Mouse (Mus musculus): ENCODE results near the gene Thrap3. TPM values are rescaled to one million over a fixed set of nuclear protein-coding genes. Genes with fewer than 3 reads are reported as not detected.

The Thrap3 gene
- polyA plus RNA-seq (2015; fragmentation: Nextera tagmentation; extraction: Ambion mirVana) = 163 and 166 TPM in 2 replicates

DNA sequence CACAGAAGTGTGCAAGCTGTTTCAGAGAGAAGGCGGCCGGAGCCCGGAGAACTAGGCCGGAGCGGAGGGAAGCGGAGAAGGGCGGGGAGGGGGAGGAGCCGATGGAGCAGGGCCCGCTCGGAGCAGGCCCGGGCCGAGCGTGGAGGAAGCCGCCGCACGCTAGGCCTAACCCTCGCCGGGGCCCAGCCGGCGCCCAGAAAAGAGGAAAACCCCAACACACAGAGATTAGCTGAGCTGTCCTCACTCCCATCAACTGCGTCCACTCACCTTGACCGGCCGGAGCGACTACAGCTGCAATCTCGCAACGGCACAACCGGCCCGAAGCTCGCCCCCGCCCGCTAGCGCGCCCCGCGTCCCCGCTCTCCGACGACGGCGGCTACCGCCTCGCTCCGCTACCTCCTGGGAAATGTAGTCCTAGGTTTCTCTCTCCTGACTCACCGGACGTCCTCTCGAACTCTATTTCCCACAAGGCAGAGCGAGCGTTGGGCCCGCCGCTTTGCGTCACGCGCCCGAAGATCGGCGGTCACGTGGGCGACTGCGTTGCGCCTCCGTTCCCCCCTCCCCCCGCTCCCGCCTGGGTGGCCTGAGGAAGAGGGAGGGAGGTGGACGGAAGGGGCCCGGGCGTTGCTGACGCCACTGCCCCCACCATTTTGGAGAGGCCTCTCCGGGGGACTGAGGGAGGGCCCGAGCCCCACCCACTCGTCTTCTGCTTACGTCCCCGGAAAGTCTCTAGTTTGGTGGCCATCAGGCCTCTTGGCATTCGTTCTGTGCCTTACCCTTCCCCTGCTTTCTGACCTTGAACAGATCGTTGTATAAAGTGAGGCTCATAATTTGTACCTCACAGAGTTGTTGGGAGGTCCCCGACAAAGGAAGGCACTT lies at the start of gene Thrap3:
TSS of gene Thrap3 (minus strand) at position 458 of the 879 bp plus-strand sequence.
- Histone ChIP-seq H3K36me3 (no peaks in the 10 kb centered on the region), H3K27ac (peak within 1 kb of the TSS; percentile 95), H3K4me2 (peak within 1 kb of the TSS; percentile 66), H3K4me1 (replicated peaks) (peaks cover 43% of the 10 kb centered on the region), H3K4me3 (peak within 1 kb of the TSS; percentile 65), H3K27me3 (no peaks in the 10 kb centered on the region), H3K9me3 (no peaks in the 10 kb centered on the region), H3K9ac (peak within 1 kb of the TSS; percentile 81)
- peak; percentile 99 for ATAC-seq (ENCODE audit: low FRiP score)
- WGBS = under 1% methylated on average over 63 of the region's 75 CpGs

DNA sequence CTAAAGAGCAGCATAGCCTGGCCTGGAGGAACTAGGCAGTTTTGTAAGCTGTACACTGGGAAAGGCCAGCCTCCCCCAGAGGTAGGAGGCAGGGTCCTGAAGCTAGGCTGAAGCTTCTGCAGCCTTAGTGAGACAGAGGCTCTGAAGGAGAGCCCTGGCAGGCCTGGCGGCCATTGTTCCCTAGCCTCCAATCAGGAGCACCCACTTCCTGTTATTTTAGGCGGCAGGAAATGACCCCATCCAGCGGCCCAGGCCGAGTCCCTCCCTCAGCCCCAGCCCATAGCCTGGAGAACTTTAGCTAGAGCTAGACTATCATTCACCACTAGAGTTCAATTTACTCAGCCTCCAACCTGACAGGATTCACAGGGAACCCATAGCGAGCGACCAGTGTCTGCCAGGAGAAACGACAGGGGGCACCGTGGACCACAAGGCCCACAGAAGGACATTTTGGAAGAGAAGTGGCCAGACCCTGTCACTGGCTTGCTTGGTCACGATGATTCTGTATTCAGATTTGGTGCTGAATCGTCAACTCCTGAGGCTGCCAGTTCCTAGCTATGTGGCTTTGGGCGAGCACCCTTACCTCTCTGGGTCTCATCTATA lies 49.2 kb upstream of the Thrap3 start:
- ATAC-seq (ENCODE audit: low FRiP score) = no peak
- peak overlapping the region; percentile 32 for H3K4me2 ChIP-seq
- peaks cover 80% of the 10 kb centered on the region for H3K4me1 ChIP-seq (replicated peaks)
- peaks cover 5% of the 10 kb centered on the region for H3K36me3 ChIP-seq
- no peak overlapping the region for H3K4me3 ChIP-seq
- H3K9ac ChIP-seq = peak overlapping the region; percentile 61
- WGBS = 65% methylated on average over 11 of the region's 11 CpGs
- no peaks in the 10 kb centered on the region for H3K27me3 ChIP-seq
- no peaks in the 10 kb centered on the region for H3K9me3 ChIP-seq
- peak overlapping the region; percentile 44 for H3K27ac ChIP-seq

DNA sequence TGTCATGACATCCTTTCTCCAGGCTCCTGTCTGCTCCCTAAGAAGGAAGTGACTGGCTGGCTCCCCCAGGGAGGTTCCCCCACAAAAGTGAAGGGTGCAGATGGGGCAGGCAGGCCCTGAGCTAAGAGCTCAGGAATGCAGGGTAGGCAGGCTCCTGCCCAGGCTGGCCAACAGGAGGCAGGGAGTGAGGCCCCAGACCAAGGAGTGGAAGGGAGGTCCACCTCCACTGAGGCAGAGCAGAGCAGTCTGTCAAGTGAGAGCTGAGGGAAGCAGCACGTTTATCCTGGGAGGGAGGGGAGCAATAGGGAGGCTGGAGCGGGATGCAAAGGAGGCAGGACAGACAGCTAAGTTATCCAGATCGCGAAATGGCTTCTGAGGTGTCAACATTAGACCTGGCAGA lies 48.1 kb upstream of the Thrap3 start:
- ATAC-seq (ENCODE audit: low FRiP score) = no peak
- peaks cover 13% of the 10 kb centered on the region for H3K36me3 ChIP-seq
- H3K9ac ChIP-seq = peak overlapping the region; percentile 35; the same call in 1 of the 2 replicates
- no peaks in the 10 kb centered on the region for H3K9me3 ChIP-seq
- no peak overlapping the region for H3K4me3 ChIP-seq
- no peak overlapping the region for H3K27ac ChIP-seq
- H3K27me3 ChIP-seq = no peaks in the 10 kb centered on the region
- 63% methylated on average over 4 of the region's 4 CpGs for WGBS
- peaks cover 88% of the 10 kb centered on the region for H3K4me1 ChIP-seq (replicated peaks)
- H3K4me2 ChIP-seq = no peak overlapping the region

DNA sequence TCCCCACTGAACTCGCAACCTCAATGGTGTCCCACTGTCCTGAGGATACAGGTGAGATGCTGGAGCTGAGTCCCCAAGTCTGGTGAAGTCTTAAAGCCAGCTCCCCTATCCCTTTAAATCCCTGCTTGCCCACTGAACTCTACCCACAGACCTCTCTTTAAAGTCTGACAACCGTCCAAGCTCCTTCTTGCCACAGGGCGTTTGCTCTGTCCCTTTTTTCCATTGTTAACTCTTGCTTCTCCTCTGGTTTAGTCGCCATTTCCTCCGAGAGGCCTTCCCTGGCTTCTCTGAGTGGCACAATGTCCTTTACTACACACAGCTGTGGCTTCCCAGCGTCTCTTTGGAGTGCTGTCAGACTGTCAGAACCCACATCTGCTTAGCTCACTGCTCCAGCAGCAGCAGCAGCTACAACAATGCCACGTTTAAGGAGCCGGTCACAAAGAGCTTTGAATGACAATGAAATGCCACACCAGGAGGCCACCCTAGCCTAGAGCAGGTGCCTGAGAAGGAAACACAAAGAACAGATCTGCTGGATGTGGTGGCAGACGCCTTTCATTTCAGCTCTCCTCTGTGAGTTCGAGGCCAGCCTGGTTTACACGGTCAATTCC lies 45.8 kb upstream of the Thrap3 start:
- peaks cover 72% of the 10 kb centered on the region for H3K4me1 ChIP-seq (replicated peaks)
- peak overlapping the region; percentile 72 for H3K27ac ChIP-seq
- H3K4me3 ChIP-seq = 0 out of 2 replicates have a peak overlapping the region, but pooled peaks have one; percentile 4
- WGBS = 13% methylated on average over 11 of the region's 11 CpGs
- peaks cover 18% of the 10 kb centered on the region for H3K36me3 ChIP-seq
- H3K4me2 ChIP-seq = peak overlapping the region; percentile 22; the same call in 1 of the 2 replicates
- H3K9ac ChIP-seq = peak overlapping the region; percentile 60
- no peaks in the 10 kb centered on the region for H3K27me3 ChIP-seq
- H3K9me3 ChIP-seq = no peaks in the 10 kb centered on the region
- no peak for ATAC-seq (ENCODE audit: low FRiP score)

DNA sequence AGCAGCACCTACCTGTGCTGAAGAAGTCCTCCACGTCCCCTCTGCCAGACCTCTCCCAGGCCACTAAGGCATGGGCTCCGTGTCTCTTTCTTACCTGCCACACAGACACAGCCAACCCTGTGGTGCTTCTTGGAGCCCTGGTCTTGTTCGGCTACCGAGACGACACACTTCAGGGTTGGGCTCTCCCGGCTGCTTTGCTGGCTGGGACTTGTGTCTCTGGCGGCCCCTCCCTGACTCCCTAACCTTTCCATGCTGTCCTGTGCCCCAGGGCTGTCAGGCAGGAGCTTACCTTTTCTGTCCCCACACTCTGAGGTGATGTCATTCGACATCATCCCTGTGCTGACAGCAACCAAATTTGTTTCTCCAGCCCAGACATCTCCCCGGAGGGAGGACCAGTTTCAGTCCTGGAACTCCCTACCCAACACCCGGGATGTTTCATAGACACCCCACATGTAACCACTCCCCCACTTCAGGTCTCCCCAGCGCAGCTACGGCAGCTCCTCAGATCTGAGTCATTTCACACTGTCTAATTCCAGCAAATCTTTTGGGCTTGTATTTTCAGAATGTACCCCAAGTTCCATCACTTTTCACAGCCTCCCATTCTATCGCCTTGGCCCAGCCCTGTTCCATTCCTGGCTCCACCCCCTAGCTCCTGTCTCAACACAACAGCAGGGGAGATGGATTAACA lies 43.8 kb upstream of the Thrap3 start:
- Histone ChIP-seq H3K4me2 (no peak overlapping the region), H3K9ac (0 out of 2 replicates have a peak overlapping the region, but pooled peaks have one; percentile 2), H3K27me3 (no peaks in the 10 kb centered on the region), H3K36me3 (peaks cover 34% of the 10 kb centered on the region), H3K27ac (no peak overlapping the region), H3K4me1 (replicated peaks) (peaks cover 62% of the 10 kb centered on the region), H3K4me3 (no peak overlapping the region), H3K9me3 (no peaks in the 10 kb centered on the region)
- WGBS = 82% methylated on average over 13 of the region's 13 CpGs
- no peak for ATAC-seq (ENCODE audit: low FRiP score)

DNA sequence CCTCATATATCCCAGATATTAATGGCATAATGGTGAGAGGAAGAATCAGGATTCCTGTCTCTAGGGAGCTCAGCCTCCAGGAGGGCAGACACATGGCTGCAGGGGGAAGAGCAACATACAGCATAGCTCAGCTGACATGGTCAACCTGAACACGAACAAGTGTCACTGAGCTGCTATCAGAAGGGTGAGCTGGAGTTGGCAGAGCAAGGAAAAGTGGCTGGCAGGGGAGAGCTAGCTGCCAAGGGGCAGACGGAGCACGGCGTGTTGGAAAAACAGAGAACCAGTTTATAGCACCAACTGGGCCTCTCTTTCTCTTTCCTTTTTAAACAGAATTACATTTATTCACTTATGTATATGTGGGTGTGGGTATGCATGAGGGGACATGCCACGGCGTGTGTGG lies 40.0 kb upstream of the Thrap3 start:
- no peak overlapping the region for H3K9ac ChIP-seq
- no peak for ATAC-seq (ENCODE audit: low FRiP score)
- WGBS = 93% methylated on average over 6 of the region's 6 CpGs
- H3K4me1 ChIP-seq (replicated peaks) = peaks cover 36% of the 10 kb centered on the region
- no peak overlapping the region for H3K4me2 ChIP-seq
- H3K27me3 ChIP-seq = no peaks in the 10 kb centered on the region
- H3K4me3 ChIP-seq = no peak overlapping the region
- no peak overlapping the region for H3K27ac ChIP-seq
- H3K9me3 ChIP-seq = no peaks in the 10 kb centered on the region
- H3K36me3 ChIP-seq = peaks cover 65% of the 10 kb centered on the region

DNA sequence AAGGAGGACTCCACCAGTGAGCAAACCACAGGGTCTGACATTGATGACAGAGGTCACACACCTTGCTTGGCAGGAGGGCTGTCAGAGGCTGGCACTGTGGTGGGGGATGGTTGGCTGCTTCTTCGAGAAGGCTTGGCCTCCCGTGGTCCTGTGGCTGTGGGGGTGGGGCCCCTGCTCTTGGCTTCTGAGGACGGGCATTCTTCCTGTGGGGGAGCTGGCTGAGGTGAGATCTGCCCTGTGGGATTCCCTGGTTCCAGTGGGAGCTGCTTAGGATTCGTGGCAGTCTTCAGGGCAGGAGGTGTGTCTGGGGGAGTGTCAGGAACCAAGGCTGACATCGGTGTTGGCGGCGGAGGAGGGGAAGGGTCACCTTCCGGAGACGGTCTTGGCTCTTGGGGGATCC lies 39.4 kb upstream of the Thrap3 start:
- H3K9me3 ChIP-seq = no peaks in the 10 kb centered on the region
- H3K27ac ChIP-seq = no peak overlapping the region
- H3K36me3 ChIP-seq = peaks cover 70% of the 10 kb centered on the region
- H3K27me3 ChIP-seq = no peaks in the 10 kb centered on the region
- ATAC-seq (ENCODE audit: low FRiP score) = no peak
- H3K9ac ChIP-seq = no peak overlapping the region
- peaks cover 31% of the 10 kb centered on the region for H3K4me1 ChIP-seq (replicated peaks)
- H3K4me3 ChIP-seq = no peak overlapping the region
- no peak overlapping the region for H3K4me2 ChIP-seq
- 40% methylated on average over 9 of the region's 9 CpGs for WGBS

DNA sequence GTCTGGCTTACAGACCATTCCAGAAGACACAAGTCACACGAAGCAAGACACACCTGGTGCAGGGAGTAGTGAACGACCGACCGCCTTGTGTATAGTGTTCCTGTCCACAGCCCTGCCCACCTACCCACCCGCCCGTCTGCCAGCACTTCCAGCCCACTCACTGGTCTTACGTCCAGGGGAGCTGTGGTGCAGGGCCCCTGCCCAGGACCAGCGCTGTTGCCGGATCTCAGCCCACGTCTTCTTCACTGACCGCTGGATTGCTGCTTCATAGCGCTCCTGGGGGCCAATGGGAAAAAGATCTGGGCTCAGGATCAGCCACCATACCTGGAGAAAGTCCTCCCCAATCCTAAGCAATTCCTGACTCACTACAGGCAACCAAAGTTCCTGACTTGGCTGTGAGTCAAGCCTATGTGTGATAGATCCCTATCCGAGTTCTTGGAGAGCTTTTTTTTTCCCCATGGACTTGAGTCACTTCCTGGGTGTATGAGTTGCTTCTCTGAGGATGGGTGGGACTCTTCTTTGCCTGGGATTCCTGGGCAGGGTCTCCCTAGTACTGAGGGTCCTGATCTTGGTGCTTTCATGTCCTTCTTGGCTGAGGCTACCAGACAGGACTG lies 37.4 kb upstream of the Thrap3 start:
- no peak overlapping the region for H3K4me2 ChIP-seq
- no peaks in the 10 kb centered on the region for H3K9me3 ChIP-seq
- ATAC-seq (ENCODE audit: low FRiP score) = no peak
- H3K9ac ChIP-seq = no peak overlapping the region
- H3K27me3 ChIP-seq = no peaks in the 10 kb centered on the region
- H3K36me3 ChIP-seq = peaks cover 77% of the 10 kb centered on the region
- WGBS = 95% methylated on average over 13 of the region's 13 CpGs
- no peak overlapping the region for H3K27ac ChIP-seq
- no peak overlapping the region for H3K4me3 ChIP-seq
- H3K4me1 ChIP-seq (replicated peaks) = peaks cover 22% of the 10 kb centered on the region

DNA sequence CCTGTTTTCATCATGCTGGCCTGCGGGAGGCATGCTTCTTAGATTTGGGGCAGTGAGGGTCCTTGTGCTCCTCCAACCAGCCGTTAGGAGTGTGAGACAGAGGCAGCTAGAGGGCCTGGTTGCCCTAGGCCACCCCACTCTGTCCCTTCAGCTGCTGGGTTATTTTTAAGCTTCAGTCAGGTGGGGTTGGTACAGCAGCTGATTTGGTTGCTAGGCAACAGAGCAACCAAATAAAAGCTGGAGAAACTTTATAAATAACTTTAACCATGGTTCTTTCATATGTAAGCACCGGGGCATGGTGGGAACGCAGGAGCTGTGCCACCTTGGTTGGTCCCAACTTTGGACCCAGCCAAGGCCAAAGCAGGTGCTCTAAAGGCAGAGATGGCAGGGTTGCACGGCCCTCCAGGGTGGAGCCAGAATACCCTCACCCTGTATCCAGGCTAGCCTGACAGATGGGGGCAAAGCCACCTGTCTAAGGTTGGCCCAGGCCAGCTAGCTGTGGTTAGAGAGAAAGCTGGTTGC lies 35.2 kb upstream of the Thrap3 start:
- H3K27ac ChIP-seq = no peak overlapping the region
- H3K4me1 ChIP-seq (replicated peaks) = peaks cover 18% of the 10 kb centered on the region
- no peaks in the 10 kb centered on the region for H3K27me3 ChIP-seq
- no peak overlapping the region for H3K4me3 ChIP-seq
- H3K36me3 ChIP-seq = peaks cover 97% of the 10 kb centered on the region
- no peak overlapping the region for H3K4me2 ChIP-seq
- no peak overlapping the region for H3K9ac ChIP-seq
- H3K9me3 ChIP-seq = no peaks in the 10 kb centered on the region
- ATAC-seq (ENCODE audit: low FRiP score) = no peak; the same call in 1 of the 2 replicates
- 62% methylated on average over 5 of the region's 5 CpGs for WGBS

DNA sequence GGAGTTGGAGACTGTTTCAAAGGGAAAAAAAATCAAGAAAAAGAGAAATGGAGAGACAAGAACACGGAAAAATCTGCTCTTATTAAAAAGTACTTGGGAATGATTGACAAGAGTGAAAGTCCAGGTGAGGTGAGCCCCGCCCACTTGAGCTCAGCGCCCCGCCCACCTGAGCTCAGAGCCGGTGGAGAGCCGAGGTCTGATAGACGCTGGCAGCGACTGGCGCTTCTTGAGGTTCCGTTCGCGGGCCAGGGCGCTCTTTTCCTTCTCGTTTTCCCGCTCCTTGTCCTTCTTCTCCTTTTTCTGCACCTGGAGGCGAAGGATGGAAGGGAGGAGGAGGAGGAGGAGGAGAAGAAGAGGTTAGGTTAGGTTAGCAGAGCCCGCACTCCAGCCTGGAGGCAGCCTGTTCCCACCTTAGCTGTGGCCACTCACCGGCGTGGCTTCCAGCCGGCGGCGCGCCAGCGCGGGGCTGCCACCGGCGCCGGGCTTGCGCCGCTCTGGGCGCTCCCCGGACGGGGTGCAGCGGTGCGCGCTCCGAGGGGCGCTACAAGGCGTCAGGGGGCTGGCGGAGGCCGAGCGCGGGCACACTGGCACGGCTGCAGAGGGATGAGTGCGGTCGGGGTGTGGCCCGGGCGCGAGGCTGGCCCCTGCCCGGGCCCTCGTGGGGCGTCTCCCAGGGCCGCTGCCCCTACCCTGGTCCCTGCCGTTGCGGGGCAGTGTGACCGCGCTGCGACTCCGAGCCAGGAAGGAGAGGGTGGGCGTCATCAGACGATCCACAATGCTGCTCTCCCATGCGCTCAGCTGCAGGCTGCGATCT lies 34.1 kb upstream of the Thrap3 start:
- Histone ChIP-seq H3K9ac (no peak overlapping the region), H3K4me3 (no peak overlapping the region), H3K27ac (no peak overlapping the region), H3K27me3 (no peaks in the 10 kb centered on the region), H3K4me1 (replicated peaks) (peaks cover 11% of the 10 kb centered on the region), H3K36me3 (peaks cover 97% of the 10 kb centered on the region), H3K4me2 (no peak overlapping the region), H3K9me3 (no peaks in the 10 kb centered on the region)
- 54% methylated on average over 62 of the region's 63 CpGs for WGBS
- no peak for ATAC-seq (ENCODE audit: low FRiP score)

DNA sequence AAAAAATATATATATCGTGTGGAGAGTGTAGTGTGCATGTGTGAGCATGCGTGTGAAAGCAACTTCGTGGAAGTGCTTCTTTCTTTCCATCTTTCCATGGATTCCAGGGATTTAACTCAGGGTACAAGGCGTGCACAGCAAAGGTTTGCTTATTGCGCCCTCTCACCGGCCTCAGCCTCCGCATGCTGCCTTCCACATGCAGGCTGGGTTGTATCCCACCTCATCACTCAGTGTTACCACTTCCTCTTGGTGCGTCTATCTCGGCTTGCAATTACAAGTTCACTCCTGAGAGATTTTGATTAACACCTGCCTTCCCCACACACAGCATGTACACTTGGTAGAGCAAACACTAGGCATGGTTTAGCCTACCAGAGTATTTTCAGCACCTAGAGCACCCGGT lies 32.6 kb upstream of the Thrap3 start:
- 96% methylated on average over 10 of the region's 10 CpGs for WGBS
- Histone ChIP-seq H3K36me3 (peaks cover 99% of the 10 kb centered on the region), H3K27ac (no peak overlapping the region), H3K9me3 (no peaks in the 10 kb centered on the region), H3K27me3 (no peaks in the 10 kb centered on the region), H3K4me3 (no peak overlapping the region), H3K9ac (no peak overlapping the region), H3K4me2 (no peak overlapping the region), H3K4me1 (replicated peaks) (peaks cover 11% of the 10 kb centered on the region)
- no peak for ATAC-seq (ENCODE audit: low FRiP score)

Data from hindbrain, embryonic 13.5 days (tissue).